Mouse (Mus musculus) liver, embryonic 14.5 days (tissue): ENCODE measurements around the gene Atp5j.

Experiments used
- CTCF ChIP-seq: IDR thresholded peaks from 2 replicates; pipeline ENCODE4 v1.5.1; 2016; ENCODE audit warnings: antibody characterized with exemption, low read depth, control low read depth
- EP300 ChIP-seq: IDR thresholded peaks from 2 replicates; pipeline ENCODE4 v1.6.1; 2016; ENCODE audit warnings: antibody characterized with exemption, low read depth

DNA sequence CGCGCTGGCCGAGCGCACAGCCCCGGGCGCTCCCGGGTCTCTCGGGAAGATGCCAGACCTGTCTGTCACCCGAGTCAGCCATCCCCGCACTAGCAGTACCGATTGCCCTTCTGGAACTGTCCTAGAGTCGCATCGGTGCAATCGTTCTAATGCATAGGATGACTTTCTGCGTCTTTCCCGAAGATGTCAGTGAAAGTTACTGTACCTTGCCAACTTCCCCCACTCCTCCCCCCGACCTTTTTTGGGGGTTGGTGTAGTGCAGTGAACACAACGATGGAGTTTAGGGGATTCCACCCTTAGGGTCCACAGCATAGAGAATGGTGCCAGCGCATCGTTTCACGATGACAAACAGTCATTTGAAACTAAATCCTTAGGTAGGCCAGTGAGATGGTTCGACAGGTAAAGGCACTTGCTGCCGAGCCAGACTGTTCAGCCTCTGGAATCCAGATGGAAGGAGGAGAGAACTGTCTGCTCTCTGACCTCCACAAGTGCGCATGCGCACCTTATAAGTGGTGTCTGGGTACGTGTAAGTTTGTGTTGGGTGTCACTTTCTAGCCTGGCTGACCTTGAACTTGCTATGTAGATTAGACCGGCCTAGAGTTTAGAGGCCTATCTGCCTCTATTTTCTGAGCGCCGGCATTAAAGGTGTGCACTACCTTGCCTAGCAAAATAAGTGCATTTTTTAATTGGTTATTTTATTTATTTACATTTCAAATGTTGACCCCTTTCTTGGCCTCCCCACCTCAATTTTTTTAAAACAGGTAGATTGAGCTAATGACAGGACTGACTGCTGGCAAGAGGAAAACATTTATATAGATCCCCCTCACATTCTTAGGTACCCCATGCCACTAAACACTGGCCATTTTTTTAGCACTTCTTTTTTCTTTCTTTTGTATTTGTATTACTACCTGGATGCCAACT, 658 bp upstream of the Atp5j start:
- TF ChIP-seq CTCF: no peak
- no peak for TF ChIP-seq EP300
